Mouse (Mus musculus) heart, postnatal 14 days (tissue): ENCODE results near the gene Olfr504. TPM values are rescaled to one million over a fixed set of nuclear protein-coding genes. Genes with fewer than 3 reads are reported as not detected.
"Not testable (repeated sequence)": the region's sequence is repeated elsewhere in the genome, so short reads cannot be mapped to it uniquely, and the experiment has no call there.

Experiments
- DNase-seq, 2 experiments: peaks; one replicate each; pipeline ENCODE4 v3.0.0; 2021 to 2022
- intact Hi-C: fragments of 180-260 bp; cut with DNase I; formaldehyde crosslinking; loops from one replicate; pipeline ENCODE4 v1.15.1; 2025
- long read RNA-seq, 2 experiments: library from polyadenylated mRNA; stranded (forward); transcript quantifications; one replicate each; pipeline ENCODE4 v2.0.0; 2021
- total RNA-seq, 2 experiments: library from RNA; stranded (reverse); gene quantifications; 2 replicates each; pipeline ENCODE4 v1.2.3; 2021

Gene Olfr504
- total RNA-seq = not detected
- long read RNA-seq, experiment 1 = 0 reads
- long read RNA-seq, experiment 2 = 0 reads

- intact Hi-C loops = no loop called here
- DNase-seq = no peak
Observed at GRCm38 (mm10) chr7:108565693-108566092, at the start of gene Olfr504. Gene Olfr504 (minus strand): TSS chr7:108565793.

DNA sequence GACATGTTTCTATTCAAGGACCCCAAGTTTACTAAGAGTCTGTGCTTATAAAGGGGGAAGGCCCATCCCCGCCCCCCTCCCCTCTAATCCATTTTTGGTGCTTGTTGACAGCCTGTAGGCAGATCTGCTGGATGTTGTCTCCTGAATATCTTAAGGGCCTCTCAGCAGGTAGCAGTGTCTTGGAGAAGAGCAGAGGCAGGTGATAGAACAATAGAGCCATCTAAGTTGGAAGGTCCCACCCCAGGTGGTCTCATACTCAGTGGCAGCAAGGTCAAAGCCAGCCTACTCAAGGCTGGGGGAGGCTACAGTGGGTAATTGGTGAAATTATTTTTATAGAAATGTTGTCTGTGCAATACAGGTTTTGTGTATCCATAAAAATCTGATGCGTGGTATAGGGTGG lies 48.5 kb upstream of the Olfr504 start:
- DNase-seq = no peak
- intact Hi-C loops = no loop called here

- intact Hi-C loops = no loop called here
- no peak for DNase-seq
Observed at GRCm38 (mm10) chr7:108610487-108610886, 44.9 kb upstream of the Olfr504 start, which contains the start of gene Olfr506. Gene Olfr506 (plus strand): TSS chr7:108610787.

DNA sequence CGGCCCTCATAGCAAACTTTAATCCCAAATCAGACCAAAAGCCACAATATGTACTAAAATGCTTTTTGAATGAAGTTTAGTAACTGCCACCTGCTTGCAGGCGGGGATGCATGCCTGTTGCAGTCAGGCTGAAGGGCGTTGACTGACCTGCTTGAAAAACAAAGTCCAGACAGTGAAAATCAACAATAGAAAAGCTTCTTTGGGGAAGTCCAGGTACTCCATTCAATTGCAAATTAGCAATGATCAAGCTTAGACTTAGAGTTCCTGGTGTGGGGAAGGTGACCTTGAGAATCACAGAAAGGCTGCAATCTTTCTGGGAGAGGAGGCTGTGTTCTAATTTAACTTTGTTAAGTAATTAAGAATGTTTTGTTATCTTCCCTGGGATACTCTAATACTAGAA lies 36.3 kb upstream of the Olfr504 start:
- DNase-seq, intact Hi-C loops: not testable (repeated sequence)

GRCm38 (mm10) chr7:108589797-108590196 lies 24.2 kb upstream of the Olfr504 start:
- no peak for DNase-seq
- intact Hi-C loops = no loop called here

DNA sequence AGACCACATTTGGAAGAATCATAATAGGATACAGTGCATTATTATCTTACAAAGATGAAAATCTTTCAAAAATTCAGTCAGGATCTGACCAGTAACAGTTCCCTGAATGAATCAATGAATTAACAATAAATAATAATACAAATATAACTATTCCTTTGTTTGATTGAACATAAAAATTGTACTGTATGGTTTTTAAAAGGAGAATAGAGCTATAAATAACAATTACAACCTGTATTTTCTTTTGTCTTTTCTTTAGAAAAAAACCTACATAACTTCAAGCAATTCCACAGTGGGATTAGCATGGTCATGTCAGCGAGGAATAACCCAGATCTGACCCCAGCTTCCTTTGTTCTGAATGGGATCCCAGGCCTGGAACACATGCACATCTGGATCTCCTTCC lies 21.4 kb downstream of the Olfr504 start, which contains the start of gene Olfr503:
Gene Olfr503 (plus strand): TSS at position 301 of the 400 bp plus-strand sequence.
- DNase-seq, intact Hi-C loops: not testable (repeated sequence)

- intact Hi-C loops = no loop called here
Observed at GRCm38 (mm10) chr7:108542416-108542815, 23.2 kb downstream of the Olfr504 start.

DNA sequence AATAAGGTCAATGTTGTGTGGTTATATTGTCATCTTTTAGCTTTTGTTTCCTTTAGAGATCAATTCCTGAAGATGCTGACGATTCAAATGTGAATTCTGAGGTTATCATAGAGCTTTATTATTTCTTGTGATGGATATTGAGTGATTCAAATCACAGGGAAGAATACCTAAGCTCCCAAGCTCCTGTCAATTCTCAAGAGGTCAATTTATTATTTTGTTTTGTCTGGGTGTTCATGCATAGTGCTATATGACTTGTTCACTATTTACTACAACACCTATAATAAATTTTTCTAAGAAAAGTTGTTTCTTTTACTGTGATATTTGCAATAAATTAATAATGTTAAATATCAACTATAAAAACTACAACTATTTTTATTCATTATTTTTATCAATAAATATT lies 40.6 kb downstream of the Olfr504 start, which contains the start of gene Olfr502:
Gene Olfr502 (minus strand): TSS at position 101 of the 400 bp plus-strand sequence.
- intact Hi-C loops = no loop called here
- DNase-seq = no peak

More at GRCm38 (mm10) chr7:108542416-108542815, 23.2 kb downstream of the Olfr504 start:
- DNase-seq = no peak

Other genes starting within 250 kb of the Olfr504 start
- not detected for gene Olfr492, start 242.1 kb downstream of the Olfr504 start, total RNA-seq
- gene Olfr493, start 218.8 kb downstream of the Olfr504 start, total RNA-seq = not detected
- not detected for gene Olfr494, start 200.5 kb downstream of the Olfr504 start, total RNA-seq
- not detected for gene Olfr495, start 172.6 kb downstream of the Olfr504 start, total RNA-seq
- gene Olfr497, start 145.4 kb downstream of the Olfr504 start, total RNA-seq = not detected
- gene Olfr498, start 100.5 kb downstream of the Olfr504 start, total RNA-seq = not detected
- not detected for gene Olfr502, start 40.7 kb downstream of the Olfr504 start, total RNA-seq
- not detected for gene Olfr503, start 21.3 kb downstream of the Olfr504 start, total RNA-seq
- gene Olfr506, start 45.0 kb upstream of the Olfr504 start, total RNA-seq = not detected
- not detected for gene Olfr507, start 56.0 kb upstream of the Olfr504 start, total RNA-seq
- not detected for gene Olfr508, start 64.2 kb upstream of the Olfr504 start, total RNA-seq
- not detected for gene Olfr509, start 86.1 kb upstream of the Olfr504 start, total RNA-seq
- gene Olfr510, start 100.6 kb upstream of the Olfr504 start, total RNA-seq = not detected
- not detected for gene Olfr512, start 147.5 kb upstream of the Olfr504 start, total RNA-seq
- not detected for gene Olfr513, start 185.2 kb upstream of the Olfr504 start, total RNA-seq